Mouse (Mus musculus): Measurements from ENCODE around the gene Gpc5.

DNA sequence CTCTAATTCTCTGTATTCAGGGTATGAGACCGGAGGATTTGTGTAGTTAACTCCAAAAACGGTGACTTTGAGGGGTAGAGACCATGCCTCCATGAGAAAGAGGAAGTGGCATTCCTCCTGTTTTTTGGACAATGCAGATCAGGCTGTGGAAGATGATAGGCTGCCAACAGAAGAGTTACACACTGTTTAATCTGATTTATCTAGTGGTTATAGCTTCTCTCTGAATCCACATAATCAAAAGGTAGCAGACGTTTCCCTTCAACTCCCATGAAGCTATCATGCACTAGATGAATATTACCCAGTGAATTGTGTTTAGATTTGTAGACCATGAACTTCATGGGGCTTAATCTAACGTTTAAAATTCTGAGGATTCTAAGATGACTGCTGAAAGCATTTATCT lies 522.1 kb downstream of the Gpc5 start:
- TF ChIP-seq EP300 (IDR thresholded peaks at IDR 0.05; ENCODE audit: low read depth) = no peak
- TF ChIP-seq CTCF (IDR thresholded peaks at IDR 0.05; ENCODE audit: low read depth) = no peak
